Mouse (Mus musculus): ENCODE data around the gene Fem1b.

GRCm38 (mm10) chr9:62772746-62773145 is 39.0 kb downstream of the Fem1b start:
- TF ChIP-seq POLR2A (IDR thresholded peaks at IDR 0.05; ENCODE audit: borderline replicate concordance, extremely low read depth, low read depth, low read length): no peak
- TF ChIP-seq CTCF (IDR thresholded peaks at IDR 0.05; ENCODE audit: insufficient read depth, low read length): no peak
